Mouse (Mus musculus) mesoderm, embryonic 11.5 days (tissue): ENCODE data around the gene Sgip1.

Experiments
- DNase-seq: peaks from one replicate; pipeline ENCODE4 v3.0.0-alpha.2; 2012; ENCODE audit warnings: low read depth, low spot score

Sgip1 gene

GRCm38 (mm10) chr4:102840062-102840798, 99.1 kb downstream of the Sgip1 start:
- no peak for DNase-seq

- no peak for DNase-seq
Measured at GRCm38 (mm10) chr4:102840956-102841729, 100.0 kb downstream of the Sgip1 start.

- DNase-seq = no peak
Measured at GRCm38 (mm10) chr4:102850498-102850897, 109.4 kb downstream of the Sgip1 start.

GRCm38 (mm10) chr4:102851161-102851560, 110.1 kb downstream of the Sgip1 start:
- no peak for DNase-seq

GRCm38 (mm10) chr4:102852290-102852689, 111.2 kb downstream of the Sgip1 start:
- no peak for DNase-seq

- no peak for DNase-seq
Measured at GRCm38 (mm10) chr4:102852808-102853207, 111.7 kb downstream of the Sgip1 start.

GRCm38 (mm10) chr4:102853330-102854022, 112.4 kb downstream of the Sgip1 start:
- peak; percentile 11 for DNase-seq

GRCm38 (mm10) chr4:102854928-102855892, 114.1 kb downstream of the Sgip1 start:
- peak; percentile 23 for DNase-seq

GRCm38 (mm10) chr4:102856086-102856485, 115.0 kb downstream of the Sgip1 start:
- DNase-seq = no peak

- no peak for DNase-seq
Measured at GRCm38 (mm10) chr4:102859259-102860194, 118.4 kb downstream of the Sgip1 start.

GRCm38 (mm10) chr4:102862751-102863710, 121.9 kb downstream of the Sgip1 start:
- no peak for DNase-seq

- DNase-seq = no peak
Measured at GRCm38 (mm10) chr4:102866531-102866930, 125.4 kb downstream of the Sgip1 start.

GRCm38 (mm10) chr4:102871274-102871673, 130.2 kb downstream of the Sgip1 start:
- DNase-seq = no peak

GRCm38 (mm10) chr4:102883142-102883541, 142.0 kb downstream of the Sgip1 start:
- no peak for DNase-seq

- no peak for DNase-seq
Measured at GRCm38 (mm10) chr4:102884228-102884627, 143.1 kb downstream of the Sgip1 start.

- DNase-seq = no peak
Measured at GRCm38 (mm10) chr4:102886459-102886858, 145.4 kb downstream of the Sgip1 start.

GRCm38 (mm10) chr4:102886902-102887301, 145.8 kb downstream of the Sgip1 start:
- DNase-seq = no peak

GRCm38 (mm10) chr4:102887770-102888689, 146.9 kb downstream of the Sgip1 start:
- no peak for DNase-seq
